Mouse (Mus musculus) CH12.LX (cell line): ENCODE measurements around the gene Bcl11a.

Experiments used
- CTCF ChIP-seq, 2 experiments: IDR thresholded peaks in 1 of 2; conservative IDR thresholded peaks in 1 of 2; 2 replicates each; pipeline ENCODE4 v1.5.1; 2011 to 2012; ENCODE audit warnings: low read depth in 2 of 2, low read length in 2 of 2, improper control_type of control experiment in 1 of 2, inconsistent platforms in 1 of 2, mild to moderate bottlenecking in 1 of 2, moderate library complexity in 1 of 2
- EP300 ChIP-seq: IDR thresholded peaks from 2 replicates; pipeline ENCODE4 v1.6.1; 2011; ENCODE audit warnings: low read length, improper control_type of control experiment
- MAFK ChIP-seq: IDR thresholded peaks from 2 replicates; pipeline ENCODE4 v1.6.1; 2011; ENCODE audit warnings: low read length, improper control_type of control experiment; ENCODE audit not compliant: insufficient replicate concordance
- MAX ChIP-seq: IDR thresholded peaks from 2 replicates; pipeline ENCODE4 v1.6.1; 2011; ENCODE audit warnings: low read length, improper control_type of control experiment
- POLR2A ChIP-seq: IDR thresholded peaks from 2 replicates; pipeline ENCODE4 v1.6.1; 2011; ENCODE audit warnings: low read depth, mild to moderate bottlenecking, improper control_type of control experiment, low read length
- POLR2AphosphoS2 ChIP-seq: IDR thresholded peaks from 2 replicates; pipeline ENCODE4 v1.6.1; 2011; ENCODE audit warnings: low read depth, low read length, improper control_type of control experiment
- USF1 ChIP-seq: IDR thresholded peaks from 2 replicates; pipeline ENCODE4 v1.6.1; 2014; ENCODE audit warnings: low read depth, mild to moderate bottlenecking, inconsistent platforms, low read length, improper control_type of control experiment
- USF2 ChIP-seq: conservative IDR thresholded peaks from 2 replicates; pipeline ENCODE4 v1.6.1; 2011; ENCODE audit warnings: low read depth, low read length, improper control_type of control experiment
- ZNF384 ChIP-seq: IDR thresholded peaks from 2 replicates; pipeline ENCODE4 v1.6.1; 2012; ENCODE audit warnings: low read depth, low read length, improper control_type of control experiment, inconsistent platforms

DNA sequence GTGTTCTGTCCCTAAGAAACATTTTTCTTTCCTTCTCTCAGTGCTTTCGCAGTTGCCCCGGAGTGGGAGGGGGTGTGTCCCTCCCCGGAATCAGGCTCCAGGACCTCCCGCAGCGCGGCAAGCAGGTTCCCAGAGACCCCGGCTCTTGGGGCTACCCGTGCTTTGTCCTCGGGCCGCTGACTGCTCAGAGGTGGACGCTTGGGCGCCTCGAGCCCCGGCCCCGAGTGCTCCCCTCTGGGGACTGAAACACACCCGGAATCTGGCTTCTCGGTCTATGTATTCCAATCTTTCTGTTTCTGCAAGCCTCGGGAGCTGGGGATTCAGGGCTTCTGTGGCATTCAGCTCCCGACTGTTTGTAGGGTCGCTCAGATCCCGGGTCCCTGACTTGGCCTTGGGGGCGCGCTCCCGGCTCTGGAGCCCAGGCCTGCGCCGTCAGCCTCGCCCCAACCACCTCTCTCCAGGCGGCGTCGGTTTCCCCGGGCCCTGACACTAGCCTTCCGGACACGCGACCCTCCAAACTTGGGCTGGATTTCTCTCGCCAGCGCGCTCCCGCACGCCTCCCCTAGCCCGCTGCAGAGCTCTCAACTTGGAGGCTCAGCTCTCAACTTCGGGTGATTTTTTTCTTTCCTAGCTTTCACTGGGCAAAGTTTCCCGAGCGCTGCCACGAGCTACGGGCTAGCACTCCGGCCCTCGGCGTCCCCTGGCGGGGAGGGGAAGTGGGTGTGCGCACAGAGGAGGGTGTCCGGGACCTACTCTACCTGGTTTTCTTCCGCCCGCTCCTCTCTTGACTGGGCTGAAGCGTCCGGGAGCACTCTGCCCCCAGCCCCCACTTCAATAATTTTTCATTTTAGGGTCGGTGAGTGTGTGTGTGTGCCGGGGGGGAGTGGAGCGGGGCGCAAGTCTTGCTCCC is 780 bp upstream of the Bcl11a start:
- TF ChIP-seq CTCF (conservative IDR thresholded peaks at IDR 0.05 in 1 of 2, IDR thresholded peaks at IDR 0.05 in 1 of 2; ENCODE audit: low read depth in 2 of 2, low read length in 2 of 2) (peak in 1 of 2 experiments; percentile 58; a peak in 2 of 4 replicates), POLR2A (no peak), USF2 (no peak), USF1 (no peak), MAFK (no peak), POLR2AphosphoS2 (no peak), EP300 (no peak), MAX (peak; percentile 69), ZNF384 (peak; percentile 33; the same call in 1 of the 2 replicates)
